Mouse (Mus musculus): ENCODE measurements around the gene Fbf1.

Gene Fbf1

GRCm38 (mm10) chr11:116167884-116168439, at the start of gene Fbf1:
Gene Fbf1, minus strand, starts transcription at chr11:116168166.
- peak; percentile 79 for DNase-seq (ENCODE audit: low read depth, low spot score)

- no peak for DNase-seq (ENCODE audit: low read depth, low spot score)
Measured at GRCm38 (mm10) chr11:116216549-116216948, 48.6 kb upstream of the Fbf1 start.

- no peak for DNase-seq (ENCODE audit: low read depth, low spot score)
Measured at GRCm38 (mm10) chr11:116215991-116216390, 48.0 kb upstream of the Fbf1 start.

GRCm38 (mm10) chr11:116215181-116215580, 47.2 kb upstream of the Fbf1 start:
- DNase-seq (ENCODE audit: low read depth, low spot score) = no peak

GRCm38 (mm10) chr11:116213877-116214510, 46.0 kb upstream of the Fbf1 start:
- DNase-seq (ENCODE audit: low read depth, low spot score) = no peak

GRCm38 (mm10) chr11:116212847-116213246, 44.9 kb upstream of the Fbf1 start:
- DNase-seq (ENCODE audit: low read depth, low spot score) = no peak

GRCm38 (mm10) chr11:116210696-116211095, 42.7 kb upstream of the Fbf1 start:
- no peak for DNase-seq (ENCODE audit: low read depth, low spot score)

- DNase-seq (ENCODE audit: low read depth, low spot score) = no peak
Measured at GRCm38 (mm10) chr11:116209257-116209656, 41.3 kb upstream of the Fbf1 start.

- DNase-seq (ENCODE audit: low read depth, low spot score) = no peak
Measured at GRCm38 (mm10) chr11:116208660-116209059, 40.7 kb upstream of the Fbf1 start.

- DNase-seq (ENCODE audit: low read depth, low spot score) = no peak
Measured at GRCm38 (mm10) chr11:116206678-116207077, 38.7 kb upstream of the Fbf1 start.

GRCm38 (mm10) chr11:116203150-116203549, 35.2 kb upstream of the Fbf1 start:
- DNase-seq (ENCODE audit: low read depth, low spot score) = no peak

GRCm38 (mm10) chr11:116201151-116201550, 33.2 kb upstream of the Fbf1 start:
- no peak for DNase-seq (ENCODE audit: low read depth, low spot score)

GRCm38 (mm10) chr11:116198639-116199531, 30.9 kb upstream of the Fbf1 start, which contains the start of the genes Ten1 and Acox1:
Gene Ten1, plus strand, starts transcription at chr11:116198855.
Gene Acox1, minus strand, starts transcription at chr11:116199045.
- DNase-seq (ENCODE audit: low read depth, low spot score) = peak; percentile 89

GRCm38 (mm10) chr11:116198132-116198531, 30.2 kb upstream of the Fbf1 start:
- no peak for DNase-seq (ENCODE audit: low read depth, low spot score)

- DNase-seq (ENCODE audit: low read depth, low spot score) = no peak
Measured at GRCm38 (mm10) chr11:116197584-116197906, 29.6 kb upstream of the Fbf1 start.

- DNase-seq (ENCODE audit: low read depth, low spot score) = no peak
Measured at GRCm38 (mm10) chr11:116196866-116197583, 29.1 kb upstream of the Fbf1 start.

- DNase-seq (ENCODE audit: low read depth, low spot score) = no peak
Measured at GRCm38 (mm10) chr11:116196336-116196735, 28.4 kb upstream of the Fbf1 start.

- no peak for DNase-seq (ENCODE audit: low read depth, low spot score)
Measured at GRCm38 (mm10) chr11:116195252-116195651, 27.3 kb upstream of the Fbf1 start.

- no peak for DNase-seq (ENCODE audit: low read depth, low spot score)
Measured at GRCm38 (mm10) chr11:116194619-116195018, 26.7 kb upstream of the Fbf1 start.

- no peak for DNase-seq (ENCODE audit: low read depth, low spot score)
Measured at GRCm38 (mm10) chr11:116187226-116187930, 19.4 kb upstream of the Fbf1 start.

- DNase-seq (ENCODE audit: low read depth, low spot score) = no peak
Measured at GRCm38 (mm10) chr11:116186360-116186759, 18.4 kb upstream of the Fbf1 start.
